Mouse (Mus musculus): ENCODE measurements around the gene Fgd2.
"Not testable (repeated sequence)": the region's sequence is repeated elsewhere in the genome, so short reads cannot be mapped to it uniquely, and the experiment has no call there.

The Fgd2 gene

DNA sequence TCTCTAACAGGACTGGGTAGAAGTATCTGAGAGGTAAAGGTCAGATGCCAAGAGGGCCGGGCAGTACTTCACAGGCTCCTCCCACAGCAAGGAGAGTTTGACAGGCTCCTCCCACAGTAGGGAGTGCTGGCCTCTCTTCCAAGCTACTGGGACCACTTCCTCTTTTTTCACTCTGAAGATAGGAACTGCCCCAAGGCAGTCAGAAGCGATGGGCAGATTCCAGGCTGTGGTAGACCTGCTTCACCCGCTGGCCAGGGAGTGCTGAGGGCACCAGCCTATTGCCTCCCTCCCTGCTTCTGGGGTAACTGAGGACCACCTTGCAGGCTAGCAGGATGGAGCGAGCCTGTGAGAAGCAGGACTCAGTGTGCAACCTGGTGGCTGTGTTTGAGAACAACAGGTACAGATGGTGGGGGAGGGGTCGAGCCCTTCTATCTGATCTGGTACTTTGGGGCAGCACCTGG is at the start of gene Fgd2:
Gene Fgd2, plus strand, starts transcription at position 154 of the 461 bp plus-strand sequence.
- peak; percentile 37 for DNase-seq

- no peak for DNase-seq
Measured at GRCm38 (mm10) chr17:29311602-29312001, 49.1 kb upstream of the Fgd2 start.

- DNase-seq = no peak
Measured at GRCm38 (mm10) chr17:29312082-29312481, 48.6 kb upstream of the Fgd2 start.

DNA sequence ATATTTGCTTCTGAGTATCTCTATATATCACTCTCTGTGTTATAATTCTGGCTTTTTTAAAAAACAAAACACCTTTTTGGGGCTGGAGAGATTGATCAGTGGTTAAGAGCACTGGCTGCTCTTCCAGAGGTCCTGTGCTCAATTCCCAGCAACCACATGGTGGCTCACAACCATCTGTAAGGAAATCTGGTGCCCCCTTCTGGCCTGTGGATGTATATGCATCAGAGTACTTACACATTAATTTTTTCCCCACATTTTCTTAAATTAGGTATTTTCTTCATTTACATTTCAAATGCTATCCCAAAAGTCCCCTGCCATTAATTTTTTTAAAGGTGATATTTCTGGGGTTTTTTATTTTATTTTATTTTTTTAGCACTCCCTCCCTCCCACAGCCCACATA is 47.4 kb upstream of the Fgd2 start:
- DNase-seq = no peak

GRCm38 (mm10) chr17:29315672-29316465 is 44.8 kb upstream of the Fgd2 start:
- peak; percentile 55 for DNase-seq

- DNase-seq = no peak
Measured at GRCm38 (mm10) chr17:29316891-29317290, 43.8 kb upstream of the Fgd2 start.

- not testable (repeated sequence) for DNase-seq
Measured at GRCm38 (mm10) chr17:29317380-29317779, 43.3 kb upstream of the Fgd2 start, which contains the start of gene Pi16. Gene Pi16 (plus strand): TSS chr17:29317680.

DNA sequence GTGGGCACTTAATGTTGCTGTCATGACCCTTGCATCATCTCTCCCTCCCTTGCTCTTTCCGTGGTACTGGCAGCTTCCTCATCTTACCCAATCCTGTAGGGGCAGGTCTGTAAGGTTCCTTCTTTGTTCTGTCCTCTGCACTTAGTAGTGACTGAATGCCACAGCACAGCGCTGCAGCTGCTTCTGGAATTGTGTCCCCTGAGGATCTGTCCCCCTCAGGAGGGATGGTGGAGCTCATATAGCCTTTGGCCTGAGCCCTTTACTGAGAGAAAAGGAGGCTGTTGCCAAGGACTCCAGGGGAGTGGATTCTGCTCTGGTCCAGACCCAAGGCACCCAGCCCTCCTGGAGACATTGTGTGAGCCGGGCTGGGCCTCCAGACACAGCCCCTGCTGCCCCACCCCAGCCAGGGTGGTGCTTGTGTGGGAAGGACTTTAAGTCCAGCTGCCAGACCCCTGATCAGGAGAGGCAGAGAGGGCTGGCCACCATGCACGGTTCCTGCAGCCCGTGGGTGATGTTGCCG is 41.9 kb upstream of the Fgd2 start:
- no peak for DNase-seq

GRCm38 (mm10) chr17:29319476-29319875 is 41.2 kb upstream of the Fgd2 start:
- DNase-seq = no peak

DNA sequence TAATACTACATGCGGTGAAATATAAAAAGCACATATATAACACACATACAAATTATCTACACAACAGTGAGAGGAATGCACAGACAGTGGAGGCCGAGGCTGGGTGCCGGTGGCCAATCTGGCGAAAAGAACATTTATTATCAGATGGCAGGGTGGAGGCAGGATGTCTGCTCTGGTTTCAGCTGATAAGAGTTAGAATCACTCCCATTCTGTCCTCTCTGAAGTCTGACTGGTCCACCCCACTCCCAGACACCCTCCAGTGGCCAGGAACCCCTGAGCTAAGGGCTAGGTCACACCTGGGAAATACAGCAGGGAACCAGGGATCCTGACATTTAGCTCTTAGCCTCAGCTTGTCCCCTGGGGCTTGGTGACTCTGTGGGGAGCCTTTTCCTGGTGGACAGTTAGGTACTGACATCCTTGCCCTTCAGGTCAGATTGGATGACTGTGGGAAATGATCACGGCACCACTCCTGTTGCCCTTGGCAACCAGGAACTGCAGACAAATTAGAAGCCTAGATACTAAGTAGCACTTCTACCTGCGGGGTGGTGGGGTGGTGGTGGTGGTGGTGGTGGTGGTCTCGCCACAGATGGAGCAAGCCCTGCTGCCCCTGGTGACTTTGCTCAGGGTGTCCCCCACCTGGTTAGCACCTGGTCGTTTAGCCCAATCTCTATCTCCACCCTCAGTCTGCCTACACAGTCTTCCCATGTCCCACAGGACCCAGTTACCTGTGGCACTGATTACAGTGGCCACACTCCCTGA is 40.7 kb upstream of the Fgd2 start:
- DNase-seq = no peak

DNA sequence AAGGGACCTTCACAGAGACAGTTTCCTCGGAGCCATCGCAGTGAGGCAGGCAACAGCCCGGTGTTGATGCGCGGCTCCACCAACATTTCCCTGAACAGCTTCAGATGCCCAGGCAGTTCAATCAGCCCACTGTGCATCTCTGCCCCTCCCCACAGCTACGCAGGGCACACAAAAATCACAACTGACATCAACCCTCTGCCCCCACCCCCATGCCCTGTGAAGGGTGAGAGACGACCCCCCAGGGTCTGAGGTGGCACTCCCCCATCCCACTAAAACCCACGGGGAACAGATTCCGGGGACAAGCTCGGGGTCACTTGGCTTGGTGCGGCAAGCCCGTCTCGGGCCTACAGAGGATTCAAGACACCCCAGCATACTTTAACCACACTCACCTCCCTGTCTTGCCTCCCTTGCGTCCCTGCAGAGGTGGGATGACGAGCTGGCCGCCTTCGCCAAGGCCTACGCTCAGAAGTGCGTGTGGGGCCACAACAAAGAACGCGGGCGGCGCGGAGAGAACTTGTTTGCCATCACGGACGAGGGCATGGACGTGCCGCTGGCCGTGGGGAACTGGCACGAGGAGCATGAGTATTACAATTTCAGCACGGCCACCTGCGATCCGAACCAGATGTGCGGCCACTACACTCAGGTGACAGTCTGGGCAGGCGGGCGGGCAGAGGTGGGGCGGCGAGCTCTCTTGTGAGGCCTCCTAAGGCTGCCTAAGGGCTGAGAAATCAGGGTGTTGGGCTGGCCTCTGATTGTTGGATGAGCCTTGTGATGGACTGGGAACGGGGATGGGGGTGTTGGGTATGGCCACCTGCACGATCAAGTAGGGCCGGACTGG is 38.7 kb upstream of the Fgd2 start:
- no peak for DNase-seq

- DNase-seq = peak; percentile 69
Measured at GRCm38 (mm10) chr17:29322603-29322962, 38.1 kb upstream of the Fgd2 start.

- DNase-seq = no peak
Measured at GRCm38 (mm10) chr17:29323625-29324024, 37.1 kb upstream of the Fgd2 start.

GRCm38 (mm10) chr17:29325831-29326230 is 34.9 kb upstream of the Fgd2 start:
- DNase-seq = no peak

- peak; percentile 48 for DNase-seq
Measured at GRCm38 (mm10) chr17:29326531-29327529, 33.9 kb upstream of the Fgd2 start.

GRCm38 (mm10) chr17:29327691-29328090 is 33.0 kb upstream of the Fgd2 start:
- DNase-seq = no peak

DNA sequence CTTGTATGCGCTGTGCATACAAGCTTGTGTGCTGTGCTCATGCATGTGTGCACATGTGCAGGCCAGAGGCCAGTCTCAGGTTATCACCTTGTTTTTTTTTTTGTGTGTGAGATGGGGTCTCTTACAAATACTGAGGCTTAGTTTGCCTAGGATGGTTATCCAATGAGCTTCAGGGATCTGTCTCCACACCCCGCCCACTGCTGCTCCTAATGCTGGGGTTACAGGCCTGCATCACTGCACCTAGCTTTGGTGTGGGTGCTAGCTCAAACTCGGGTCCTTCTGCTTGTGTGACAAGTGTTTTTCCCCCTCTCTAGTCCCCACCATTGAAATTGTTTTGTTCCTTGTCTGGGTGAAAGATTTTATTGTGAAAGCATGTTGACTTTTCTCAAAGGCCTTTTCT is 30.5 kb upstream of the Fgd2 start:
- DNase-seq = no peak

GRCm38 (mm10) chr17:29330671-29331410 is 29.9 kb upstream of the Fgd2 start:
- DNase-seq = peak; percentile 57

DNA sequence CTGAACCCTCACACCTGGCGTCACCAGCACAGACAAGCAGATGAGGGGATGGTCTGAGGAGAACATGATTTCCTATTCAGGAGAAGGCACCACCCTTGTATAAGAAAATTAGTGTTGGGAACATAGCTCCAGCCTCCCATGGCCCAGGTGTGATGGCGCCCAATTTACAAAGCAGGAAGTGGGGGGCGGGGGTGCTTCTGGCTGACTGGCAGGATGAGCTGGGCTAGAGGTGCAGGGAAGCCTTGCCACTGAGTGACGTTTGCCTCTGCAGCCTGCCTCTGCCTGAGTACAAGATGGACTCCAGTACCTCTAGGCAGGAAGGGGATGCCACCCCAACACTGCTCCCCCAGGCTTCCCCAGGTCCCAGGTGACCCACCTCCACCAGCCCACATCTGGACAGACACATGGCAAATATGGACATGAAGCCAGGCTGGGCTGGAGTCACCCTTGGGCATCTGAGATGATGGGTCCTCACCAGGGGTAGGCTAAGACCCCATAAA is 28.5 kb upstream of the Fgd2 start:
- no peak for DNase-seq

GRCm38 (mm10) chr17:29336266-29336990 is 24.3 kb upstream of the Fgd2 start:
- no peak for DNase-seq

Data from kidney, postnatal 14 days (tissue).